Mouse (Mus musculus) midbrain, embryonic 15.5 days (tissue): ENCODE data around the gene Gprc5b. TPM values are rescaled to one million over a fixed set of nuclear protein-coding genes. Genes with fewer than 3 reads are reported as not detected.

Experiments
- ATAC-seq: fragments of 200-750 bp; cut with Nextera tagmentation; replicated peaks from 2 replicates; pipeline ENCODE4 v1.8.0; 2017; ENCODE audit warnings: moderate TSS enrichment
- H3K27ac ChIP-seq: fragments of 300-500 bp; sonication (generic); 2 replicates; pipeline ENCODE4 v1.5.1; 2015; ENCODE audit warnings: mild to moderate bottlenecking, inconsistent platforms
- H3K27me3 ChIP-seq: fragments of 300-500 bp; sonication (generic); replicated peaks from 2 replicates; pipeline ENCODE4 v1.6.1; 2015; ENCODE audit warnings: inconsistent platforms
- H3K36me3 ChIP-seq: fragments of 300-500 bp; sonication (generic); replicated peaks from 2 replicates; pipeline ENCODE4 v1.6.1; 2015; ENCODE audit warnings: inconsistent platforms
- H3K4me1 ChIP-seq: fragments of 300-500 bp; sonication (generic); 2 replicates; pipeline ENCODE4 v1.6.1; 2015; ENCODE audit warnings: inconsistent platforms
- H3K4me2 ChIP-seq: fragments of 300-500 bp; sonication (generic); 2 replicates; pipeline ENCODE4 v1.6.1; 2015; ENCODE audit warnings: inconsistent platforms, mild to moderate bottlenecking, moderate library complexity
- H3K4me3 ChIP-seq: fragments of 300-500 bp; sonication (generic); 2 replicates; pipeline ENCODE4 v1.5.1; 2015; ENCODE audit warnings: mild to moderate bottlenecking, inconsistent platforms
- H3K9ac ChIP-seq: fragments of 300-500 bp; sonication (generic); 2 replicates; pipeline ENCODE4 v1.6.1; 2015; ENCODE audit warnings: mild to moderate bottlenecking, inconsistent platforms
- H3K9me3 ChIP-seq: fragments of 300-500 bp; sonication (generic); 2 replicates; pipeline ENCODE4 v1.6.1; 2016; ENCODE audit warnings: inconsistent platforms
- WGBS: fragments of 180-500 bp; shearing (Covaris S2); methylation state at CpG from one replicate; pipeline ENCODE4 v1.1.7; 2015; ENCODE audit warnings: mixed read lengths; 5-methylcytosine and 5-hydroxymethylcytosine counted together
- polyA plus RNA-seq: library from polyadenylated mRNA; unstranded; fragments of >200 nt; fragmentation: Nextera tagmentation; extraction: Ambion mirVana; gene quantifications from 2 replicates; pipeline ENCODE4 v1.2.1, GENCODE M21; 2015

The Gprc5b gene
- polyA plus RNA-seq, 1 experiment from 2014 or later = 6.1 TPM

DNA sequence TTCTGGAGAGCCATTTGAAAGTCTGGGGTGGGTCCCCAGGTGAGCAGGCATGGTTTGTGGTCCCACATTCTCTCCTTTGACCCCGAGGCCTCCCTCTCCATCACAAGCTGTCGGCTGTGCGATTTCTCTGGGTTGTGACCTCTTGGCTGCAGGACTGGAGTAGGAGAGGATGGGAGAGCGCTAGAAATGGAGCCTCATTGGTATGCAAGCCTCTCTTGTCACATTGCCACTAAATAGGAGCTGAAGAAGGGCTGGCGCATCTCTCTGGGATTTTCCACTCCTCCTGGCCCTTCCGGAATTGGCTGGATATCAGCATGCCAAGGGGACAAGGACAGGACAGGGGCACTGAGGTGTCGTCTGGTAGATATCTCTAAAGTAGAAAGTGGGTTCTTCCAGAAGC lies 29.8 kb downstream of the Gprc5b start:
- H3K4me3 ChIP-seq = no peak overlapping the region
- ATAC-seq = no peak
- no peak overlapping the region for H3K9ac ChIP-seq
- H3K4me2 ChIP-seq = no peak overlapping the region
- H3K9me3 ChIP-seq = no peaks in the 10 kb centered on the region
- WGBS = 32% methylated on average over 7 of the region's 7 CpGs
- no peaks in the 10 kb centered on the region for H3K4me1 ChIP-seq
- H3K27ac ChIP-seq = no peak overlapping the region
- H3K27me3 ChIP-seq = no peaks in the 10 kb centered on the region
- no peaks in the 10 kb centered on the region for H3K36me3 ChIP-seq

DNA sequence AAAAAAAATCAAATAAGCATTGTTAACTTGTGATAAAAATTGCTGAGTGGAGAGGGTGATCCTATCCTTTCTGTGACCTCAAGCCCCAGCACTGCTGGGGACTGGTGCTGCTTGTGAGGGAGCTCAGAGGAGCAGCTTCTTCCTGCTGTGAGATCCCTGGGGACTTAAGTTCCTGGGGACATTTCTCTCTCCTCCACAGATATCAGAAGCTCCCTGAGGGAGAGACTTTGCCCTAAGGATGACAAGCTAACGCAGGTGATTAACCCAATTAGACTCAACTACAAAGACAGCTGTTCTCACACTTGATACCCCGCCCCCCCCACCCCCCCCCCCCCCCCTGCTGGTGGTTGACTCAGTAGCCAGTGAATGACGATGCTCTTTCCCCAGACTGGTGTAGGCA lies 30.2 kb downstream of the Gprc5b start:
- no peak overlapping the region for H3K4me2 ChIP-seq
- H3K4me3 ChIP-seq = no peak overlapping the region
- H3K27ac ChIP-seq = no peak overlapping the region
- H3K9ac ChIP-seq = no peak overlapping the region
- H3K4me1 ChIP-seq = no peaks in the 10 kb centered on the region
- no peaks in the 10 kb centered on the region for H3K27me3 ChIP-seq
- no peak for ATAC-seq
- 0% methylated on average over 3 of the region's 3 CpGs for WGBS
- no peaks in the 10 kb centered on the region for H3K9me3 ChIP-seq
- H3K36me3 ChIP-seq = no peaks in the 10 kb centered on the region

DNA sequence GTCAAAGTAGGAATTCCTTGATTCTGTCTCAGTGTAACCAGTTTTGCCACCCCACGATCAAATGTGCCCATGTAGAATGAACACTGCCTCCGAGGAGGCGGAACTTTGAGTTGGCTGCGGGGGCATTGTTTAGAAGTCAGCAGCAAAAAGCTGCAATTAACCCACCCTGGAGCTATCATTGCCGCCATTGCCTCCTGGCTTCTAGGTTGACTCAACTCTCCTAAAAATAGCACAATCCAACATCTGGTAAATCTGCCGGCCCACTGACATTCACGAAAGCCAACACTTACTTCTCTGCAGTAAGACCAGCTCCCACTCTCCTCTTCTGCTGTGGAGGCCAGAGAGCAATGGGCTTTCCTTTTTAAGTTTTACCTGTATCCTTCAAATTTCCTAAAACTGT lies 35.8 kb downstream of the Gprc5b start:
- Histone ChIP-seq H3K27ac (no peak overlapping the region), H3K4me2 (no peak overlapping the region), H3K9ac (no peak overlapping the region), H3K4me3 (no peak overlapping the region), H3K27me3 (no peaks in the 10 kb centered on the region), H3K9me3 (no peaks in the 10 kb centered on the region), H3K4me1 (no peaks in the 10 kb centered on the region), H3K36me3 (no peaks in the 10 kb centered on the region)
- no peak for ATAC-seq
- WGBS = 86% methylated on average over 7 of the region's 7 CpGs

DNA sequence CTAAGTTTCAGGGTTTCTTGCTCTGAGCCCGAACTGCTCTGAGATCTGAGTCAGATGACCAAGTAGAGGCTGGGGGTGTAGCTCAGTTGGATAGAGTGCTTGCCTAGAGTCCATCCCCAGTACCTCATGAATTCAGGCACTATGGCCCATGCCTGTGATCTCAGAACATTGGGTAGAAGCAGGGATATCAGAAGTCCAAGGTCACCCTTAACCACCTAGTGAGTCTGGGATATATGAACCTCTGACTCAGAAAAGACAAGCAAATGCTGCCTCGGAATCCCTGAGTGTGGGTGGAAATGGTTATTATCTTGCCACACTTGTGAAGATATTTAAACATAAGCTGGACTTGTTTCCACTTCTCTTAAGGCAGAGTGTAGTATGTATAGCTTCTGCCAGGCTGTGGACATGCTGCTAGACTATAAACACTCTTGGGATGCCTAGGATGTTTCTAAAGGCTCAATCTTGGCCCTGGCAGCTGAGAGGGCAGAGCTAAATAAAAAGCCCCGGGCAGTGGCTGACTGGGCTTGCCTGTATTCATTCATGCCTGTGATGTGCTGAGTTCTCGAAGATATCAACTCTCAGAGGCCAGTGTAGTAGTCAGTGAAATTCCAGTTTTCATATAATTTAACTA lies 38.3 kb downstream of the Gprc5b start:
- Histone ChIP-seq H3K27ac (no peak overlapping the region), H3K9ac (no peak overlapping the region), H3K9me3 (no peaks in the 10 kb centered on the region), H3K27me3 (no peaks in the 10 kb centered on the region), H3K36me3 (no peaks in the 10 kb centered on the region), H3K4me2 (no peak overlapping the region), H3K4me3 (no peak overlapping the region), H3K4me1 (no peaks in the 10 kb centered on the region)
- ATAC-seq = no peak
- 75% methylated on average over 4 of the region's 4 CpGs for WGBS

DNA sequence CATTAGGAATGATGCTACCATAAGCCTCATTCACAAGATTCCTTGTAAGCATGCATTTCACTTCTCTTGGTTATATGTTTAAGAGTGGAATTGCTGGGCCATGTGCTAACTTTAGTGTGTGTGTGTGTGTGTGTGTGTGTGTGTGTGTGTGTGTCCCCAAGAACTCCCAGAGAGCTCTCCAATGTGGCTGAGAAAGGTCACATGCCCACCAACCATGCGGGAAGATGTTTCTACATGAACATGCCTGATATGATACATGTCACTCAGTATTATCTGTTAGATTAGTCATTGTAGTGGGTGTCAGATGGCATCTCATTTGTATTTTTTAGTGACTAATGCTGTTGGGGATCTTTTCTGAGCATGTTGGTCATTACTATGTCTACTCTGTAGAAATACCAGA lies 40.0 kb downstream of the Gprc5b start:
- 94% methylated on average over 1 of the region's 1 CpGs for WGBS
- H3K27me3 ChIP-seq = no peaks in the 10 kb centered on the region
- no peak overlapping the region for H3K4me2 ChIP-seq
- no peak overlapping the region for H3K27ac ChIP-seq
- H3K9ac ChIP-seq = no peak overlapping the region
- no peaks in the 10 kb centered on the region for H3K4me1 ChIP-seq
- H3K9me3 ChIP-seq = no peaks in the 10 kb centered on the region
- no peaks in the 10 kb centered on the region for H3K36me3 ChIP-seq
- H3K4me3 ChIP-seq = no peak overlapping the region
- ATAC-seq = no peak

DNA sequence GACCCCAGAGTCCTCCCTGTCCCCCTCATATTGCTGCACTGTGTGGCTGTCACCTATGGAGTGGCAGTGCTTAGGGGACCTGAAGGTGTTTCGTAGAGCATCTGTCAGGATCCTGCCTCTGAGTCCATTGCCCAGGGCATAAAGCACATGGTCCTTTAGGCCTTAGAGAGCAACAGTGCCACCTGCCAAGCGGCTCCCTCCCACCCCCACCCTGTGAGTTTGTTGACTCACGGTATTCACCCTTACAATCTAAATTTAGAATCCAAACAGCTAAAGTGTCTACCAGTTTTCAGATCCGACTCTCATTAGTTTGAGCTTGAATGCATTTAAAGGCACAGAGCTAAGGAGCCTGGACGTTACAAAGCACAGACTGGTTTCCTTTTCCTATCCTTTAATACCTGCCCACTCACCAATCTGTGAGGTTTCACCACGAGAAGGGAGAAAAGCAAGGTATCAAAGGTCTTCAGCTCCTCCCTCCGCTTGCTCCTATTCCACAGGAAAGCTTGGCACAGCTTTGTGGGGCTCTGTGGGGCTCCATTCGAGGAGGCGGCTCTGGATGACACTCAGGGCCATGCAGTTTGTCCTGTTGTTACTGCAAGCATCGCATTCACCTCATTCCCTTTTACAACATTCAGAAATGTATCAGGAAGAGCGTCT lies 41.3 kb downstream of the Gprc5b start:
- Histone ChIP-seq H3K4me3 (no peak overlapping the region), H3K9me3 (no peaks in the 10 kb centered on the region), H3K4me2 (no peak overlapping the region), H3K36me3 (no peaks in the 10 kb centered on the region), H3K9ac (no peak overlapping the region), H3K27me3 (no peaks in the 10 kb centered on the region), H3K27ac (no peak overlapping the region), H3K4me1 (no peaks in the 10 kb centered on the region)
- 58% methylated on average over 11 of the region's 11 CpGs for WGBS
- no peak for ATAC-seq

DNA sequence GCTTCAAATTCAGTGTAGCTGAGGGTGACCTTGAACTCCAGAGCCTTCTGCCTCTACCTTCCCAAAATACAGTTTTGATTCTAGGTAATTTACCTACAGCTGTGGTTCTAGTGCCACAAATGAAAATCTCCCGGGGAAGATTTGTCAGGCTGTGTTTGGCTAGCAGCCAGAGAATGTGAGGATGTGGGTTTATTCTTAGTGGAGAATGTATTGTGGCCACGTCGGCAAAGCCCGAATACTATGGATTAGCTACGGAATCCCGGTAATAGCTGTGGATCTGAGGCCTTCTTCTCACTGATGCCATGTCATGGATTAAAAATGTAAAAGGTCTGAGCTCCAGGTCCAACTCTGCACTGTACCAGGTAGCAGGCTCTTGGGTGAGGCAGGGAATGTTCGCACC lies 45.3 kb downstream of the Gprc5b start:
- no peaks in the 10 kb centered on the region for H3K4me1 ChIP-seq
- no peaks in the 10 kb centered on the region for H3K27me3 ChIP-seq
- H3K36me3 ChIP-seq = no peaks in the 10 kb centered on the region
- no peak overlapping the region for H3K9ac ChIP-seq
- H3K4me3 ChIP-seq = no peak overlapping the region
- no peak overlapping the region for H3K27ac ChIP-seq
- WGBS = 41% methylated on average over 7 of the region's 7 CpGs
- H3K4me2 ChIP-seq = no peak overlapping the region
- no peak for ATAC-seq
- no peaks in the 10 kb centered on the region for H3K9me3 ChIP-seq

DNA sequence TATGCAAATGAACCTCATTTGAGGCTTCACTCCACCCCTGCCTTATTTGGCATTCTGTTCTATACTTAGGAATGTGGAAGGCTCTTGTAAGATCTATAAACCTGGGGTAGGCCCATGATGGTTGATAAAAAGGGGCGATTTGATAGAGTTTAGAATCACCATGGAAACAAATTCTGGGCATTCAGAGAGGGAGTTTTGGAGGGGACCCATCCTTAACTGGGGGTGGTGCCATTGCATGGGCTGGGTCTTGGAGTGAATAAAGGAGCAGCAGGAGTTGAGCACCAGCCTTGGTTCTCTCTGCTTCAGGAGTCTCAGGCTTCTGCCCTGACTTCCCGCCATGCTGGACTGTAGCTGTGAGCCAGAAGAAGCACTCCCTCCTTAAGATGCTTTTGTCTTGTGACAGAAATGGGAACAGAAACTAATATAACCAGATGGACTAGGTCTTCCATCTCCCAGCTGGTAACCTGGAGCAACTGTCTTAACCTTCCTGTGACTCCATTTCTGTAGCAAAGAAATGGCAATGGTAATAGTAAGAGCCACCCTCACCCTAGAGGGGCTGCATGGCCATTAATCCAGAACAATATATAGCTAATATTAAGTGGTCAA lies 46.2 kb downstream of the Gprc5b start:
- Histone ChIP-seq H3K4me1 (no peaks in the 10 kb centered on the region), H3K4me2 (no peak overlapping the region), H3K36me3 (no peaks in the 10 kb centered on the region), H3K9ac (no peak overlapping the region), H3K4me3 (no peak overlapping the region), H3K27me3 (no peaks in the 10 kb centered on the region), H3K9me3 (no peaks in the 10 kb centered on the region), H3K27ac (no peak overlapping the region)
- 49% methylated on average over 2 of the region's 2 CpGs for WGBS
- ATAC-seq = no peak

DNA sequence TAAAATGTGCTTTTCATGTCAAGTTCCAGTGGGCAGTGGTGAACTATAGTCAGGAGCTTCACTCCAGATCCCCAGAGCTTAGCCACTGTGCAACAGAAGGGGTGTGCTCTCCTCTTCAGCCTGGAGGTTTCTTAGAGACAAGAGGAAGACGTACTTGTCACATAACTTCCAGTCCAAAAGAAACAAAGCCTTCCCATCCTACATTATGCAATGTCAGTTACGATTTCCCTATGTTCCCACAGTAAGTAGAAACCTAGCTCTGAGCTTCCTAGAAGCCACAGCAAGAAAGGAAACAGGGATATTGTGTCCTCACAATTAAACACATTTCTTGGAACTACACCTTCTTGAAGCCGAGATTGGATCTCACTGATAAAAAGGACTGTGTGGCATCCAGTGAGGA lies 47.8 kb downstream of the Gprc5b start:
- Histone ChIP-seq H3K27me3 (no peaks in the 10 kb centered on the region), H3K9me3 (no peaks in the 10 kb centered on the region), H3K27ac (no peak overlapping the region), H3K36me3 (no peaks in the 10 kb centered on the region), H3K4me3 (no peak overlapping the region), H3K4me1 (no peaks in the 10 kb centered on the region), H3K9ac (no peak overlapping the region), H3K4me2 (no peak overlapping the region)
- ATAC-seq = no peak
- WGBS = 57% methylated on average over 3 of the region's 3 CpGs

DNA sequence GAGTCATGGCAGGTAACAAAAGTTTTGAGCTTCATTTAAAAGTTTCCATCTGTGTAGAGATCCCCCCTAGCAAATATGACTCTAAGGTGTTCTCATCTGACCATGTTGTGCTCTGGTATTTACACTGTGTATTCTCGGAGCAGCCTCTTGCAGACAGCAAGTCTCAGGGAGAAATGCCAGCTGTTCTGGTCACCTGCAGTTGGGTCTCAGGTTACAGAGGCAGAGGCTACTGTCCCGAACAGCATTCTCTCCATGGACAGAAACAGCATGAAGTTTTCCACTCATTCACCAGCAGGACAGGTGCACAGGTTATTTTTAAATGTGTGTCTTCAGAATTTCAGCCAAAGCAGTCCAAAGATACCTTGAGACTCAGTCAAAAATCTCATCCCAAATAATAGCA lies 50.1 kb downstream of the Gprc5b start:
- H3K4me2 ChIP-seq = no peak overlapping the region
- H3K27ac ChIP-seq = no peak overlapping the region
- no peaks in the 10 kb centered on the region for H3K4me1 ChIP-seq
- no peak for ATAC-seq
- WGBS = 30% methylated on average over 2 of the region's 2 CpGs
- H3K4me3 ChIP-seq = no peak overlapping the region
- no peaks in the 10 kb centered on the region for H3K9me3 ChIP-seq
- no peaks in the 10 kb centered on the region for H3K36me3 ChIP-seq
- H3K27me3 ChIP-seq = no peaks in the 10 kb centered on the region
- no peak overlapping the region for H3K9ac ChIP-seq

DNA sequence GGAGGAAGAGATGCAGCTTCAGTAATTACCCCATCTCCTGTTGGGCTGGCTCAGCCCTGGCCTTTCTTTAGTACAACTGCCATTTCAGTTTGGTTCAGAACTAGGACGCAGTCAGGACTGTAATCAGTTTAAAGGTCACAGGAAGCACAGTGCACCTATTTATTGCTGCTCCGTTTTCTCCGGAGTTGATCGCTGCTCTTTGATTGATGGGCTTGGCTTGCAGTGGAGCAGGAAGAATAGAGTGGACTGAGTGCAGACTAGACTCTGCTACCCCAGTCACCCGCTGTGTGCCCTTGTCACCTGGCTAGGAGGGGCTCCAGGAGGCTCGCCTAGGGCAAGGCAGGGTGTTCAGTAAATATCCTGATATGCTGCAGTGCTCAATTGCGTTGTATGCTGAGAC lies 51.8 kb downstream of the Gprc5b start:
- Histone ChIP-seq H3K9me3 (no peaks in the 10 kb centered on the region), H3K4me1 (no peaks in the 10 kb centered on the region), H3K27me3 (no peaks in the 10 kb centered on the region), H3K27ac (no peak overlapping the region), H3K4me2 (no peak overlapping the region), H3K9ac (no peak overlapping the region), H3K36me3 (no peaks in the 10 kb centered on the region), H3K4me3 (no peak overlapping the region)
- ATAC-seq = no peak
- WGBS = 69% methylated on average over 7 of the region's 7 CpGs

DNA sequence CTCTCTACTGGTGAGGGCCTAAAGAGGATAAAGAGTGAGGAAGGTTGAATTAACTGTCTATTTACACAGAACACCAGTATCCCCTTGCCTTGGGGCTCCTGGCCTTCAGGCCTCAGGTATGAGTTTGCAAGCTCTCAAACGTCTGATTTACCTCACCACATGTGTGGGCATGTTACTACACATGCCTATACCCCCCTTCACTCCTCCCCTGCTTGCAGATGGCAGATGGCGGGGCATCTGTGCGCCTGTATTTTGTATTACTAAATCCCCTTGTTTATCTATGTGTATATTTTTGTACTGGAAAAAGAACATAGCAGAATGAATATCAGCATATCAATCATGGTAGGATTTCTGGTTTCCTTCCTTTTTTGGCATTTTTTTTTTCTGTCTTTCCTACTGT lies 52.7 kb downstream of the Gprc5b start:
- Histone ChIP-seq H3K4me1 (no peaks in the 10 kb centered on the region), H3K9me3 (no peaks in the 10 kb centered on the region), H3K9ac (no peak overlapping the region), H3K27me3 (no peaks in the 10 kb centered on the region), H3K4me3 (no peak overlapping the region), H3K27ac (no peak overlapping the region), H3K36me3 (no peaks in the 10 kb centered on the region), H3K4me2 (no peak overlapping the region)
- 84% methylated on average over 3 of the region's 3 CpGs for WGBS
- ATAC-seq = no peak
